Mouse (Mus musculus): ENCODE data around the gene Pfn1. TPM values are rescaled to one million over a fixed set of nuclear protein-coding genes. Genes with fewer than 3 reads are reported as not detected.
A peak's percentile ranks its signal among the peaks of the same experiment; 100 is the strongest.

Gene Pfn1
- polyA plus RNA-seq, 1 experiment = 1,801 TPM

DNA sequence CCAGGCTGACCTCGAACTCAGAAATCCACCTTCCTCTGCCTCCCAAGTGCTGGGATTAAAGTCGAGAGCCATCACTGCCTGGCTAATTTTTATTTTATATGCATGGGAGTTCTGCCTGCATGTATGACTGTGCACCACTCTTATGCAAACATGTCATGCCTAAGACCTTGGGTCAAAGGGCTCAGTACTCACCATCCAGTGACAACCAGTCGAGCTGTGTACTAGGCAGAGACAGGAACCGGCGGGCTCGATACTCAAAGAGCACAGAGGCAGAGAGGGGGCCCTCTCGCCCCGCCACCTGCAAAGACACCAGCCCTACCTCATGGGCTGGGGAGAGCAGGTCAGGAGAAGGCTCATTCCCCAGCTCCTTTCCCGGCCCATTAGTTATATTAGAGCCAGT, 23.6 kb upstream of the Pfn1 start:
- TF ChIP-seq CTCF (IDR thresholded peaks at IDR 0.05; ENCODE audit: low read depth, low read length) = no peak
- no peak for TF ChIP-seq POLR2A (IDR thresholded peaks at IDR 0.05; ENCODE audit: borderline replicate concordance, low read depth, low read length)
- peaks cover 45% of the 10 kb centered on the region for H3K4me1 ChIP-seq (ENCODE audit: control insufficient read depth, insufficient read depth, low read length)

DNA sequence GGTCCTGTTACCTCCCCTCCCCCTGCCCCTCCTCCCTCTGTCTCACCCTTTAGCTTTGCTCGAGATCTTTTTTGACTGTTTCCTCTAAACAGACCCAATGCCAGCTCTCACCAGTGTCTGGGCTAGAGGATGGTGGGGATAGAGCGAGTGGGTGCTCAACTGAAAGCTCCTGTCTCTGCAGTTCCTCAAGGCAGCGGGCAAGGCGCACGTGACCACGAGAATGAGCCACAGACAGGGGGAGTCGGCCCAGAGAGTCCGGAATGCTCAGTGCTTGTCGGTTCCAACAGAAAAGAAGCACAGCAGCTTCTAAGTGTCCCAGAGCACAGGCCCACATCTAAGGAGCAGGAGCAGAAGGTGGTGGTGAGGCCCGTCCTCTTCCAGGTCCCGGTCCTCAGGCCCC, 20.1 kb upstream of the Pfn1 start:
- H3K4me3 ChIP-seq (ENCODE audit: insufficient read depth, low read length) = no peak overlapping the region
- TF ChIP-seq CTCF (IDR thresholded peaks at IDR 0.05; ENCODE audit: low read depth, low read length) (no peak), POLR2A (IDR thresholded peaks at IDR 0.05; ENCODE audit: borderline replicate concordance, low read depth, low read length) (no peak)
- no peak overlapping the region for H3K27ac ChIP-seq (ENCODE audit: insufficient read depth, low read depth, low read length)
- H3K4me1 ChIP-seq (ENCODE audit: control insufficient read depth, insufficient read depth, low read length) = peaks cover 42% of the 10 kb centered on the region

More for the DNA sequence above, 23.6 kb upstream of the Pfn1 start:
- Histone ChIP-seq H3K27ac (ENCODE audit: insufficient read depth, low read depth, low read length) (no peak overlapping the region), H3K4me3 (ENCODE audit: insufficient read depth, low read length) (no peak overlapping the region)

DNA sequence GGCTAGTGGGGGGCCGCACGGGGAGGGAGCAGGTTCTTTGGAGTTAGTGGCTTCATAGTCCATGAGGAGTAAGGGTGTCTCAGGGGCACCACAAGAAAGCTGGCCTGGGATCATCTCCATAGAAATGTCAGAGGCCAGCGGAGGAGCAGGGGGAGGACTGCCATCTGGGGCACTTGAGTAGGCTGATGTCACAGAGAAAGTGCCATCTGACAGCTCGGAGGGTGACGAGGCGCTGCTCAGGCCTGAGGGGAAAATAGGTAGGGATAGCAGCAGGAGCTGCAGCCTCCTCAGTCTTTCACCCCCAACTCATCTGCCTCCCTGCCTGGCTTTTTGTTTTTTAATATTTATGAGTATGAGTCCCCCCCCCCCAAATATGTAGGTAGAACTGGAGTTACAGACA, 19.6 kb upstream of the Pfn1 start:
- peaks cover 37% of the 10 kb centered on the region for H3K4me1 ChIP-seq (ENCODE audit: control insufficient read depth, insufficient read depth, low read length)
- TF ChIP-seq POLR2A (IDR thresholded peaks at IDR 0.05; ENCODE audit: borderline replicate concordance, low read depth, low read length) = no peak
- no peak for TF ChIP-seq CTCF (IDR thresholded peaks at IDR 0.05; ENCODE audit: low read depth, low read length)
- no peak overlapping the region for H3K4me3 ChIP-seq (ENCODE audit: insufficient read depth, low read length)
- no peak overlapping the region for H3K27ac ChIP-seq (ENCODE audit: insufficient read depth, low read depth, low read length)

DNA sequence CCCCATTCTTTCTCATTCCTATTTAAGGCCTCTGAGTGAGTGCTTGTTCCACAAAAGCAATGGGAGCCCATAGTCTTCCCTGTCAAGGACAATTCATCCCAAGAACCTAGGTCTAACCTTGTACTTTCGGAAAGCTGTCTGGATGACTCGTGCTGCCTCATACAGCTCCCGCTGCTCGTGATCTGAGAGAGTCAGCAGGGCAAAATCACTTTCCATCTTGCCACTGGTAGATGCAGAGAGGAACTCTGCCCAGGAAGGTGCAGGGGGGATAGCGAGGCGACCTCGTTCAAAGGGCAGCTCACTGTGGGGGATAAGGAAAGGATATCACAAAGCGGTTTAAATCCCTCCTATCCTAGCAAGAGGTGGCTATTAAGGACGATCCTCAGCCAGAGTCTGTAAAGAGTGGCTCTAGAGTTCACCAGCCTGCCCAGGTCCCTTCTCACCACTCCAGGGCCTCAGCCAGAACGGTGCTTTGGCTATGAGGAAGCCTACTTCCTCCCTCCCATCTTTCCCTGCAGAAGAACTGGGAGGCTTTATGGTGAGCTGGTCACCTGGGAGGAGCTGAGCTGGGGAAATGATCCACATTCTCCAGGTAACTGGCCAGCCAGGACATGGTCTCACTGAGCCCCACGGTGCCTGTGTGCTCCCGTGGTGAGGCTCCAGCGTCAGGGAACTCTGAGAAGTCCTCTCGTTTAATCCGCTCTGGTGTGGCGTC, 17.0 kb upstream of the Pfn1 start:
- H3K27ac ChIP-seq (ENCODE audit: insufficient read depth, low read depth, low read length) = peak overlapping the region; percentile 54
- TF ChIP-seq POLR2A (IDR thresholded peaks at IDR 0.05; ENCODE audit: borderline replicate concordance, low read depth, low read length) (no peak), CTCF (IDR thresholded peaks at IDR 0.05; ENCODE audit: low read depth, low read length) (no peak)

DNA sequence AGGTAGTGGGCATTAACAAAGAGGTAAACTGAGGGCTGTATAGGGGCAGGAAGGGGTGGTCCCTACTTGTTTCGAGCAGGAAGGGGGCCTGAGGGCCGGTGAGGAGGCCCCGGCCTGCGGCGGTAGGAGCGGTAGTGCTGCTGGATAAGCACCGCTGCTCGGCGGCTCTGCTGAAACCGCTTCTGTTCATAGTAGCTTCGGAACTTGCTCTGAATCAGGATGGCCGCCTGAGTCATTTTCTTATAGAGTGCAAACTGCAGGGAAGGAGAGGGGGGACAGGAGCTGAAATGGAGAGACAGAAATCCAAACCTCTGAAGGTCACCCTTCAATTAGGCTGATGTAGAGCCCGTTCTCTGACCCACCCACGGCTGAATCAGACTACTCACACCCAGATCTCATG, 16.0 kb upstream of the Pfn1 start:
- Histone ChIP-seq H3K4me3 (ENCODE audit: insufficient read depth, low read length) (no peak overlapping the region; the same call in 1 of the 2 replicates), H3K27ac (ENCODE audit: insufficient read depth, low read depth, low read length) (peak overlapping the region; percentile 96; the same call in 1 of the 2 replicates), H3K4me1 (ENCODE audit: control insufficient read depth, insufficient read depth, low read length) (peaks cover 40% of the 10 kb centered on the region)
- TF ChIP-seq POLR2A (IDR thresholded peaks at IDR 0.05; ENCODE audit: borderline replicate concordance, low read depth, low read length) = no peak
- no peak for TF ChIP-seq CTCF (IDR thresholded peaks at IDR 0.05; ENCODE audit: low read depth, low read length)

More for the DNA sequence above, 17.0 kb upstream of the Pfn1 start:
- Histone ChIP-seq H3K4me3 (ENCODE audit: insufficient read depth, low read length) (no peak overlapping the region), H3K4me1 (ENCODE audit: control insufficient read depth, insufficient read depth, low read length) (peaks cover 35% of the 10 kb centered on the region)

DNA sequence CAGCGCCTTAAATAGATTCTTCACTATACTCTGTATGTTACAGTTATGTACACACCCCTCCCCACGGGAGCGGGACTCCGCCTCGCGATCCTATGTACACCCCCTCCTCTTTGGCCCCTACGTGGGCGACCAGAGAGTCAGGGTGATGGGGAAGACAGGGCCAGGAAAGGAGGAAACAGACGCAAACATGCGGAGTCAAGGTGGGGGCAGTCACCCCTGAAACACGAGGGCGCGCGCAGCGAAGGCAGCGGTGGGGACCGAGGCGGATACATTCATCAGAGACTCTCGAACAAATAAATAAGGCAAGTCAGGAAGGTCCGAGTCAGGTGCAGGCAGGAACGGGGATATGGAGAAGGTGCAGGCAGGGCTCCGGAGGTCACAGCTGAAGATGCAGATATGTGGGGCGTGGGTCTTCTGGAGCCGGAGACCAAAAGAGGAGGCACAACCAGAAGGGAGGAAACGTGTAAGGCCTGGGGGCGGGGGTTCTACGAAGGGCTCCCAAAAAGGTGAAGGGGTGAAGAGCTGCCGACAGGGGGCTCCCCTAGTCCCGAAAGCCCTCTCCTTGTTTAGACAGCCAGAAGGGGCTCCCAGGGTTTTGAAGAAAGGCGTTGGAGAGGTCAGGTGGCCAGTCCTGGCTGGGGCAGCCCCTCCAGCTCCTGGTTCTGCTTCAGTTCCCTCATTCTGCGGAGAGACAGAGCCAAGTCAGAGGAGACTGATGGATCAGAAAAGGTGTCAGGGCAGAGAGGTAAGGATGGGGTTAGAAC, 15.3 kb upstream of the Pfn1 start:
- peak overlapping the region; percentile 69 for H3K4me3 ChIP-seq (ENCODE audit: insufficient read depth, low read length)
- H3K4me1 ChIP-seq (ENCODE audit: control insufficient read depth, insufficient read depth, low read length) = peaks cover 40% of the 10 kb centered on the region
- H3K27ac ChIP-seq (ENCODE audit: insufficient read depth, low read depth, low read length) = peak overlapping the region; percentile 96
- no peak for TF ChIP-seq POLR2A (IDR thresholded peaks at IDR 0.05; ENCODE audit: borderline replicate concordance, low read depth, low read length)
- peak; percentile 30; the same call in 1 of the 2 replicates for TF ChIP-seq CTCF (IDR thresholded peaks at IDR 0.05; ENCODE audit: low read depth, low read length)

DNA sequence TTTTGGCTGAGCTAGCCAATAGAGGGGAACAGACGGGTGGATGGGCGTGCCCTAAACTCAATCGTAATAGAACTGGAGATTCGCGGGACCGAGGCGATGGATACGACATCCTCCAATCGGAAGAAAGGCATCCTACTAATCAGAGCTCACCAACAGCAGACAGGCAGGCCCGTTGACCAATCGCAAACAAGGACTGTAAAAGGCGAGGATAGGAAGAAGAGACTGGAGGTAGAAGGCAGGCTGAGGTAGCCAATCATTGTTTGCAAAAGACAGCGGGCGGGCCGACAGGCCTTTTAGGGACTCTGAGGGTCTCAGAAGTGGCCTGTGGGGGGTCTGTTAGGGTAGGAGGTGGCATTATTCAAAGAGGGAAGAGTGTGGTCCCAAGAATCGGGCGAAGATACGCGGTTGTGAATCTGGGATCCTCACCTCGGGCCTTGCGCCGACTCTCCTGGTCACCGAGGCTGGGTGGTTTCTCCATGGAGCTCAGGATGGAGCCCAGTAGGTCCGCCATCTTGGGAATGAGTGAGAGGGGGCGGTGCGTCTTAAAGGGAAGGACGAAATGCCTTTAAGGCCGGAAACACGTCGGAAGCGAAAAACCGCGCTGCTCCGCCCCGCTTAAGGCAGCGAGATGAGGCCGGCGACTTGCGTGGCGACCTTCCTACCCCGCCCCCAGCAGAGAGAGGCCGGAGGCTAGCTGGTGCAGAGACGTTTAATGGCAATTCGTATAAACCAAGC, 14.5 kb upstream of the Pfn1 start, which contains the start of gene Spag7:
Gene Spag7, minus strand, starts transcription at position 646 of the 735 bp plus-strand sequence.
- peaks cover 38% of the 10 kb centered on the region for H3K4me1 ChIP-seq (ENCODE audit: control insufficient read depth, insufficient read depth, low read length)
- H3K4me3 ChIP-seq (ENCODE audit: insufficient read depth, low read length) = peak within 1 kb of the TSS; percentile 69
- TF ChIP-seq POLR2A (IDR thresholded peaks at IDR 0.05; ENCODE audit: borderline replicate concordance, low read depth, low read length) (no peak), CTCF (IDR thresholded peaks at IDR 0.05; ENCODE audit: low read depth, low read length) (no peak)
- H3K27ac ChIP-seq (ENCODE audit: insufficient read depth, low read depth, low read length) = peak within 1 kb of the TSS; percentile 99

DNA sequence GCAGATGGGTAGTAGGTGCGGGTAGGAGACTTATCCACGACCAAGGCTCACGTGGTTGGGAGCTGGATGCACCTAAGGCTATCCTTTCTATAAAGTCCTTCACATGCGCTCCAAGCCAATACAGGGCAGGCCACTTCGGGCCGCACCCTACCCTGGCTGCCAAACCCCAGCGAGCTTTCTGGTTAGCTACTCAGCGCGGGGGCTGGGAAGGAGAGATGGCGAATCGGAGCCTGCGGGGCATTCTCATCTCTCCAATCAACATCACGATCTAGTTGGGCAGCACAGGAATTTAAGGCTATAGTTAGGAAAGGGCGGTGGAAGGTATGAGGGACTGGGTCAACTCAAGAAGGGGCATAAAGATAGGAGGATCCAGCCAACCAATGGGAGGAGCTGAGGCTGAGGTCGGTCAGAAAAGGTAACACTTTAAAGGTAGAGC, 13.9 kb upstream of the Pfn1 start:
- Histone ChIP-seq H3K4me1 (ENCODE audit: control insufficient read depth, insufficient read depth, low read length) (peaks cover 38% of the 10 kb centered on the region), H3K4me3 (ENCODE audit: insufficient read depth, low read length) (peak overlapping the region; percentile 61), H3K27ac (ENCODE audit: insufficient read depth, low read depth, low read length) (peak overlapping the region; percentile 99)
- TF ChIP-seq POLR2A (IDR thresholded peaks at IDR 0.05; ENCODE audit: borderline replicate concordance, low read depth, low read length) = no peak
- no peak for TF ChIP-seq CTCF (IDR thresholded peaks at IDR 0.05; ENCODE audit: low read depth, low read length)

DNA sequence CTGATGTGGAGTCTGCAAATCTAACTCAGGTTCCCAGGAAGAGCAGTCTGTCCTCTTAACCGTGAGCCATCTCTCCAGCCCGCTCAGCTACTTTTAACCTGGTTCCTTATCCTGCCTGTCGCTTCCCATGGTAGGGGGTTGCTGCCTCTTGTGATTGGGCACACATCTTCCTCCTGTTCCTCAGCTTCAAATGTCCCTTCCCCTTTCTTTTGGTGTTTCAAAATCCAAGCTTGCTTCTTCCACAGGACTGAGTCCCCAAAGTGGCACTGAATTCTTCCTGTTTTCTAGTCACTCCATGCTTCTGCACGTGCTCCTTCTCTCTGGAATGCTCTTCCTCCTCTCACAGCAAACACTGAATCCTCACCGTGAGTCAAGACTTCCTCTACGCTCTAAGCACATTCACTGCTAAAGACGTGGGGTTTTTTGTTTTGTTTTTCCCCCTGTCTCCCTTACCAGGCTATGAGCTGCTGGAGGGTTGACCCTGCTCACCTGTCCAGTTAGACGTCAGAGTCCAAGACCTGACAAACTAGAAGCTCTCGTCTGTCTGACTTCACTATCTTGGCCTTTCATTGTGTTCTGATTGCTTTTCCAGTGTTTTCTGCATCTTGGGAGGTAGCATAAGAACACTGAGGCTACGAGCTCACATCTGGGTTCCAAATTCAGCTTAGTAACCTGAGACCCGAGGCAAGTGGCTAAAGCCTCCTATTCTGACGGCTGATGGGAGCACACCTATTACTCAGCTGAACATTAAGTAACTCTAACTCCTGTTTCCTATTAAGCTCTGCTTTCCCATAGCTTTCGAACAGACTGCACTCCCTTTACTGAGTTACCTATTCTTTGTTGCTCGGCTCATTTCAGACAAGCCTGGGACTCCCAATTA, 13.1 kb upstream of the Pfn1 start:
- H3K27ac ChIP-seq (ENCODE audit: insufficient read depth, low read depth, low read length) = peak overlapping the region; percentile 99
- peak overlapping the region; percentile 61 for H3K4me3 ChIP-seq (ENCODE audit: insufficient read depth, low read length)
- H3K4me1 ChIP-seq (ENCODE audit: control insufficient read depth, insufficient read depth, low read length) = peaks cover 42% of the 10 kb centered on the region
- TF ChIP-seq POLR2A (IDR thresholded peaks at IDR 0.05; ENCODE audit: borderline replicate concordance, low read depth, low read length) = no peak
- no peak for TF ChIP-seq CTCF (IDR thresholded peaks at IDR 0.05; ENCODE audit: low read depth, low read length)

Measured in bone marrow macrophage, adult 2 months (primary cell).